Mouse (Mus musculus) stomach, postnatal 0 days (tissue): ENCODE measurements around the gene Ehbp1l1. TPM values are rescaled to one million over a fixed set of nuclear protein-coding genes. Genes with fewer than 3 reads are reported as not detected.

Source experiments
- ATAC-seq: fragments of 200-750 bp; cut with Nextera tagmentation; 2 replicates; pipeline ENCODE4 v1.8.0; 2017; ENCODE audit not compliant: low FRiP score, low TSS enrichment
- DNase-seq: peaks from one replicate; pipeline ENCODE4 v3.0.0-alpha.2; 2016; ENCODE audit warnings: low spot score
- H3K27ac ChIP-seq: fragments of 300-500 bp; sonication (generic); replicated peaks from 2 replicates; pipeline ENCODE4 v1.5.1; 2014; ENCODE audit warnings: mild to moderate bottlenecking, control low read depth
- H3K27me3 ChIP-seq: fragments of 300-500 bp; sonication (generic); 2 replicates; pipeline ENCODE4 v1.6.1; 2014; ENCODE audit warnings: low read length; ENCODE audit not compliant: control insufficient read depth, insufficient read depth
- H3K36me3 ChIP-seq: fragments of 300-500 bp; sonication (generic); 2 replicates; pipeline ENCODE4 v1.6.1; 2014; ENCODE audit warnings: low read length, mixed read lengths; ENCODE audit not compliant: control insufficient read depth, insufficient read depth
- H3K4me1 ChIP-seq: fragments of 300-500 bp; sonication (generic); replicated peaks from 2 replicates; pipeline ENCODE4 v1.6.1; 2014; ENCODE audit warnings: antibody characterized with exemption; ENCODE audit not compliant: control insufficient read depth, insufficient read depth
- H3K4me2 ChIP-seq: fragments of 300-500 bp; sonication (generic); replicated peaks from 2 replicates; pipeline ENCODE4 v1.6.1; 2014; ENCODE audit warnings: low read depth, mild to moderate bottlenecking, control low read depth, moderate library complexity
- H3K4me3 ChIP-seq: fragments of 300-500 bp; sonication (generic); 2 replicates; pipeline ENCODE4 v1.5.1; 2014; ENCODE audit warnings: low read depth, low read length, control low read depth
- H3K9ac ChIP-seq: fragments of 300-500 bp; sonication (generic); 2 replicates; pipeline ENCODE4 v1.6.1; 2014; ENCODE audit warnings: mild to moderate bottlenecking, low read length, control low read depth, mixed read lengths
- H3K9me3 ChIP-seq: fragments of 300-500 bp; sonication (generic); 2 replicates; pipeline ENCODE4 v1.6.1; 2016; ENCODE audit warnings: low read length; ENCODE audit not compliant: control insufficient read depth
- CTCF ChIP-seq: IDR thresholded peaks from 2 replicates; pipeline ENCODE4 v1.5.1; 2016; ENCODE audit warnings: antibody characterized with exemption, low read depth, mild to moderate bottlenecking, moderate library complexity
- EP300 ChIP-seq: optimal IDR thresholded peaks from 2 replicates; pipeline ENCODE3; 2016; ENCODE audit warnings: antibody characterized with exemption
- WGBS: fragments of 180-500 bp; shearing (Covaris S2); extraction: QIAGEN DNeasy Blood & Tissue Kit; methylation state at CpG from one replicate; pipeline ENCODE4 v1.1.7; 2014; 5-methylcytosine and 5-hydroxymethylcytosine counted together
- polyA plus RNA-seq: library from polyadenylated mRNA; unstranded; fragments of >200 nt; fragmentation: Nextera tagmentation; extraction: Ambion mirVana; gene quantifications from 2 replicates; pipeline ENCODE4 v1.2.1, GENCODE M21; 2015

The Ehbp1l1 gene
- polyA plus RNA-seq, 1 experiment from 2014 or later, result 28.0 TPM

DNA sequence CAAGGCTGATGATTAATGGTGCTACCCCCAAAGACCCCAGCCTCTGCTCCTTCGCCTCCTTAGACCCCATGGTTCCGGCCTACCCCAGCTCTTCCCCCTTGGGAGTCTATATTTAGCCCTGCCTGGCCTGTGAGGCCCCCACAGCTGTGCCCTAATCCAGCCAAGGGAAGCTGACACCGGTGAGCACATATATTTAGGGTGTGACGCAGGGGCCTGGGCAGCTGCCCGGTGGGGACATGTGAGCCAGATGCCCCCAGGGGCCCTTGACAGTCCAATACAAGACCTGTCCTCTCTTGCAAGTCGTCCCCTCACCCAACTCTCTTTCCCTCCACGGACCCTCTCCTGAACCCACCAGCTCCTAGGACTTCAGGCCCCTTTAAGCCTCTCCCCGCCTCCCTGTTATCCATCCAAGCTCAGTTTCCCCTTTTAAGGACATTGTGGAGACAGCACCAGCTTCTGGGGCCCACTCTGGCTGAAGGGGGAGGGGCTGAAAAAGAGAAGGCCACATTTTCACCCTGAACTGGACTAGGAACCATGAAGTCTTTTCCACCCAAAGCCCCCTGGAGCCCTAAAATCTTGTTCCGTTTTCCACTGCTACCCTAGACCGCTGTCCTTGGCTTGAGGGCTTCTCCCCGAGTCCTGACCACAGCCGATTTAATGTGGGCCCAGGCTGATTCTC is 949 bp downstream of the Ehbp1l1 start:
- Histone ChIP-seq H3K9me3 (no peaks in the 10 kb centered on the region), H3K27me3 (no peaks in the 10 kb centered on the region), H3K27ac (peak overlapping the region; percentile 93), H3K36me3 (peaks cover 21% of the 10 kb centered on the region), H3K9ac (peak overlapping the region; percentile 76), H3K4me3 (peak overlapping the region; percentile 57), H3K4me1 (peaks cover 4% of the 10 kb centered on the region), H3K4me2 (peak overlapping the region; percentile 92)
- TF ChIP-seq CTCF (no peak), EP300 (peak; percentile 62)
- 41% methylated on average over 12 of the region's 12 CpGs for WGBS
- peak; percentile 47 for DNase-seq
- ATAC-seq, result peak; percentile 34

DNA sequence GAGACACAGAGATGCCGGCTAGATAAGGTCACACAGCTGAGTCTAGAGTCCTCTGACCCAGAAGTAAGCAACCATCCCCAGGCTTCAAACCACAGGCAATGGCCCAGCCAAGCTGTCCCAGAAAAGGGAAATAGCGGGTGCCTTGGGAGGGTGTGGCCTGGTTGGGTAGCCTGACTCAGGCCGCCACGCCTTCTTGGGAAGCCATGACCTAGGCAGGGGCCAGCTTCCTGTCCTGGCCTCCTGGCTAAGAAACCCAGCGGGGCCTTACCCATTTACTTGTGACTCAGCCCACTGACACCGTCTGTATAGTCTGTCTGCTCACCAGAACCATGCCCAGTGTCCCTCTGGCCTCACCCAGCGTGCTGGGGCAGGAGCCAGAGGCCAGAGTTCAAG is 1.6 kb downstream of the Ehbp1l1 start:
- peaks cover 27% of the 10 kb centered on the region for H3K36me3 ChIP-seq
- H3K9me3 ChIP-seq, result no peaks in the 10 kb centered on the region
- H3K27me3 ChIP-seq, result no peaks in the 10 kb centered on the region
- TF ChIP-seq EP300, result no peak
- no peak for TF ChIP-seq CTCF
- DNase-seq (peak; percentile 71), ATAC-seq (peak; percentile 59)
- peaks cover 4% of the 10 kb centered on the region for H3K4me1 ChIP-seq
- H3K9ac ChIP-seq, result peak overlapping the region; percentile 76
- H3K27ac ChIP-seq, result peak overlapping the region; percentile 93
- peak overlapping the region; percentile 92 for H3K4me2 ChIP-seq
- peak overlapping the region; percentile 57 for H3K4me3 ChIP-seq
- 32% methylated on average over 7 of the region's 7 CpGs for WGBS

DNA sequence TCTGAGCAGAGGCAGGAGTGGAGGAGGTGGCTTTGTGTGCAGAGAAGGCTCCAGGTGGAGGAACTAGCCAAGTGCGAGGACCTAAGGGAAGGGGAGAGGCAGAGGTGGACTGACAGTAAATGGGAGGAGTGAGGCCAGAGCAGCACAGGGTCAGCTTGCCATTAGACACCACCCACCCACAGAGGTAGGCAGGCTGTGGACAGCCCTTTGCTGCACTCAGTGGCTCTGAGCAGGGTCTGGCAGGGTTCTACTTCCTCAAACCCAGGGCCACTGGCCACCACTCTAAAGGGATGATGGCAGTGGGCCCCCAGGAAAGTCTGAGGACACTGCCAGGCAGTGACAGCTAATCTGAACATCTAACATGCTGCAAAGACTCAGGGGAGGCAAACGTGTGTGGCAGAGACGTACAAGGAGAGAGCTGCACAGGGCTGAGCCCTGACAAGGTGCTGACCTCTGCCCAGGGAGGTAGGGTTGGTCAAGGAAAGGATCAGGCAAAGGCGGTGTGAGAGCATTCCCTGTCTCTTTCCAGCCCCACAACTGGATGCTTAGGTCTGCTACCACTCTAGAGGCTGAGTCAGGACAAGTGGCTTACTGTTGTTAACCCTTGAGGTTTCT is 2.1 kb downstream of the Ehbp1l1 start:
- H3K4me2 ChIP-seq, result peak overlapping the region; percentile 92
- H3K4me1 ChIP-seq, result peaks cover 4% of the 10 kb centered on the region
- peak overlapping the region; percentile 57 for H3K4me3 ChIP-seq
- 56% methylated on average over 4 of the region's 4 CpGs for WGBS
- H3K36me3 ChIP-seq, result peaks cover 31% of the 10 kb centered on the region
- no peak for DNase-seq
- peak overlapping the region; percentile 93 for H3K27ac ChIP-seq
- ATAC-seq, result 0 out of 2 replicates have a peak, but pooled peaks have one; percentile 0
- H3K9me3 ChIP-seq, result no peaks in the 10 kb centered on the region
- H3K9ac ChIP-seq, result peak overlapping the region; percentile 76
- TF ChIP-seq CTCF (no peak), EP300 (no peak)
- no peaks in the 10 kb centered on the region for H3K27me3 ChIP-seq

DNA sequence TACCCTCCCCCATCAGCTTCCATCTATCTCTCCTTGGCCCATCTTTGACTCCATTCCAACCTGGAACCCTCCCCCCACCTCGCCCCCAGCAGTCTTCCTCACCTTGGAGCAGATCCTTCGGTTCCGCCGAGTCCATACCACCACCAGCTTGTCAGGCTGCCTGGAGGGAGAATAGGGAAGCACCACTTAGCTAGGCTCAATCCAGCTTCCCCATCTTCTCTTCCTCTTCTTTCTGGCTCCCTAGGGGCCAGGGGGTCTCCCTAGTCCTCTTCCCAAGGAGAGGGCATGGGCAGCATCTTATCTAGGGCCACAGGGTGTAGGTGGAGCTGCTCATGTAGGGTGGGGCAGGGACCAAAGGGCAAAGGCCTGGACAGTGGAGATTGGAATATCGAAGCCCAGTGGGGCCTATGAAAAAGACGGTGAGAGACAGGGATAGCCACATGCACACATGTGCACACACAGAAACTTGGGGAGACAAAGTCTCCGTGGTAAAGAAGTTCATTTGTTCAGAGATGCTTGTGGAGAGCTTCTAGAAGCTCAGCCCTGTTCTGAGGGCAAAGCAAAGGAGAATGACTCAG is 3.2 kb downstream of the Ehbp1l1 start:
- Histone ChIP-seq H3K27ac (no peak overlapping the region), H3K4me3 (no peak overlapping the region), H3K4me2 (no peak overlapping the region), H3K27me3 (no peaks in the 10 kb centered on the region), H3K9ac (no peak overlapping the region), H3K4me1 (no peaks in the 10 kb centered on the region), H3K9me3 (no peaks in the 10 kb centered on the region), H3K36me3 (peaks cover 38% of the 10 kb centered on the region)
- no peak for TF ChIP-seq EP300
- no peak for TF ChIP-seq CTCF
- DNase-seq (no peak), ATAC-seq (no peak)
- 86% methylated on average over 7 of the region's 7 CpGs for WGBS

DNA sequence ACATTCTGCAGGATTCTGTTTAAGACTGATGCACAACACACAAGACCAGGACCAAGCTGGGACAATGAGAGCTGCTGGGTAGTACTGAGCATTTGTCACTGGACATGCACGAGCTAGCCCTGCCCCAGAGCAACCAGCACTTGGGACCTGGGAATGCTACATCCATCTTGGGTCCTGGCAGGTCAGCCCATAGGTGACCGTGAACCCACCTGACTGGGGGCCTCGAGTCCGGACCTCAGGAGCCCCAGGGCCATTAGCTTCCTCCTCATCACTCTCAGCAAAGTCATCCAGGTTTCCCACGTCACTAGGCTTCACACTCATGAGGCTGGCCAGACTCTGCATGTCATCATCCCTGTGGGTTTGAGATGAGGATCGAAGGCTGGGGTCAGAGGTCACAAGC is 4.9 kb downstream of the Ehbp1l1 start:
- Histone ChIP-seq H3K4me3 (no peak overlapping the region), H3K27ac (no peak overlapping the region), H3K4me2 (no peak overlapping the region), H3K4me1 (no peaks in the 10 kb centered on the region), H3K9me3 (no peaks in the 10 kb centered on the region), H3K27me3 (no peaks in the 10 kb centered on the region), H3K36me3 (peaks cover 38% of the 10 kb centered on the region), H3K9ac (no peak overlapping the region)
- no peak for TF ChIP-seq EP300
- no peak for TF ChIP-seq CTCF
- ATAC-seq (no peak), DNase-seq (no peak)
- 84% methylated on average over 6 of the region's 6 CpGs for WGBS

DNA sequence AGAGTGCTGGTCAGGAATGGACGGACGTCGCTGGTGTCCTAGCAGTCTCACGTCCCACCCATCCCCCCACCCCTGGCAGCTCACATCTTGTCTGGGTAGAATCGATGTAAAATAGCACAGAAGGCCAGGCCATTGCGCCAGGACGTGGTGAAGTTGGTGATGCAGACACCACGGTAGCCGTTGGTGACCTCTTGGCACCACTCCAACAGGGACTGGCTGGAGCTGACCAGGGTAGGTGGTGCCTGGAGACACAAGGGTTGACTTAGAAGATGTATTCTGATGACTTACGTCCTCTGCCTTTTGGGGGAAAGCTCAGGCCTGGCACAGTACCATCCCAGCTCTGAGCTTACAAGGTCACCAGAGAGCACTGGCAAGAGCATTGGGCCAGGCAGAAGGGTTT is 9.2 kb downstream of the Ehbp1l1 start:
- 57% methylated on average over 10 of the region's 10 CpGs for WGBS
- DNase-seq (no peak), ATAC-seq (no peak)
- H3K36me3 ChIP-seq, result peaks cover 34% of the 10 kb centered on the region
- H3K27me3 ChIP-seq, result no peaks in the 10 kb centered on the region
- no peaks in the 10 kb centered on the region for H3K9me3 ChIP-seq
- peaks cover 7% of the 10 kb centered on the region; the same call in 1 of the 2 replicates for H3K4me1 ChIP-seq
- H3K4me2 ChIP-seq, result no peak overlapping the region
- H3K9ac ChIP-seq, result no peak overlapping the region
- TF ChIP-seq EP300, result no peak
- TF ChIP-seq CTCF, result no peak
- no peak overlapping the region for H3K27ac ChIP-seq
- no peak overlapping the region for H3K4me3 ChIP-seq
